ENCODE assay signal across 8 mouse cellular contexts in genomic region chr8:79294610-79295275, GRCm38 (mm10). TPM values are rescaled to one million over a fixed set of nuclear protein-coding genes. Genes with fewer than 3 reads are reported as not detected.
DNase-seq lines count a peak whose midpoint lies in the region; ATAC-seq lines count a peak whose summit lies in the region.

TSS of gene Mmaa (minus strand) at chr8:79294937.

- H3K27ac ChIP-seq in heart, embryonic 14.5 days (replicated peaks in 1 of 2; ENCODE audit: control insufficient read depth in 1 of 2, insufficient read depth in 1 of 2, low read depth in 2 of 2, low read length in 2 of 2) = peak within 1 kb of the TSS; percentile 97 to 98
- H3K27ac ChIP-seq in liver, embryonic 13.5 days = peak within 1 kb of the TSS; percentile 84
- peak within 1 kb of the TSS; percentile 98 for H3K27ac ChIP-seq in stomach, embryonic 16.5 days (ENCODE audit: low read length)

- H3K4me1 ChIP-seq in heart, embryonic 14.5 days (ENCODE audit: control insufficient read depth in 2 of 2, insufficient read depth in 2 of 2, low read length in 2 of 2) = peaks cover 4 to 24% of the 10 kb centered on the region in 2 experiments
- H3K4me1 ChIP-seq in liver, embryonic 13.5 days (replicated peaks) = peaks cover 26% of the 10 kb centered on the region
- peaks cover 14% of the 10 kb centered on the region for H3K4me1 ChIP-seq in stomach, embryonic 16.5 days (ENCODE audit: control insufficient read depth, insufficient read depth, low read length)

- 1% methylated on average over 71 of the region's 74 CpGs for WGBS in heart, embryonic 14.5 days
- under 1% methylated on average over 68 of the region's 74 CpGs for WGBS in liver, embryonic 13.5 days (ENCODE audit: insufficient replicate concordance)
- WGBS in stomach, embryonic 16.5 days = under 1% methylated on average over 67 of the region's 74 CpGs

- H3K9ac ChIP-seq in heart, embryonic 14.5 days (ENCODE audit: low read length) = peak within 1 kb of the TSS; percentile 91
- peak within 1 kb of the TSS; percentile 79 for H3K9ac ChIP-seq in liver, embryonic 13.5 days
- H3K9ac ChIP-seq in stomach, embryonic 16.5 days (ENCODE audit: low read length) = peak within 1 kb of the TSS; percentile 84

- H3K27me3 ChIP-seq in heart, embryonic 14.5 days (ENCODE audit: control insufficient read depth, insufficient read depth, low read length) = no peaks in the 10 kb centered on the region
- H3K27me3 ChIP-seq in liver, embryonic 13.5 days = no peaks in the 10 kb centered on the region
- no peaks in the 10 kb centered on the region for H3K27me3 ChIP-seq in stomach, embryonic 16.5 days (ENCODE audit: control insufficient read depth, insufficient read depth, low read length)

- peak; percentile 99 for DNase-seq in CD4-positive helper T cell, adult 2 months (ENCODE audit: low read depth, low spot score)
- peak; percentile 89 for DNase-seq in brain, embryonic 18.5 days (ENCODE audit: low read depth, low spot score)
- DNase-seq in kidney, postnatal 14 days = peak; percentile 99
- DNase-seq in liver, embryonic 13.5 days = peak; percentile 94
- DNase-seq in neural tube, embryonic 10.5 days (ENCODE audit: extremely low spot score, low spot score) = peak; percentile 98

- no peaks in the 10 kb centered on the region for H3K9me3 ChIP-seq in heart, embryonic 14.5 days (ENCODE audit: control insufficient read depth, low read length)
- H3K9me3 ChIP-seq in liver, embryonic 13.5 days (replicated peaks) = no peaks in the 10 kb centered on the region
- no peaks in the 10 kb centered on the region for H3K9me3 ChIP-seq in stomach, embryonic 16.5 days (replicated peaks; ENCODE audit: control insufficient read depth, low read length)

- peak within 1 kb of the TSS; percentile 81 for H3K4me2 ChIP-seq in heart, embryonic 14.5 days (ENCODE audit: low read length)
- H3K4me2 ChIP-seq in liver, embryonic 13.5 days = peak within 1 kb of the TSS; percentile 92
- peak within 1 kb of the TSS; percentile 69 for H3K4me2 ChIP-seq in stomach, embryonic 16.5 days (ENCODE audit: low read depth, low read length)

- peak within 1 kb of the TSS; percentile 65 to 85 for H3K4me3 ChIP-seq in heart, embryonic 14.5 days (ENCODE audit: control insufficient read depth in 1 of 2, insufficient read depth in 1 of 2, low read depth in 1 of 2, low read length in 2 of 2)
- H3K4me3 ChIP-seq in liver, embryonic 13.5 days (replicated peaks) = peak within 1 kb of the TSS; percentile 68
- H3K4me3 ChIP-seq in stomach, embryonic 16.5 days (replicated peaks; ENCODE audit: low read length) = peak within 1 kb of the TSS; percentile 69

- peak; percentile 98 for ATAC-seq in erythroid progenitor cell, adult 5-6 weeks (replicated peaks; ENCODE audit: low FRiP score, poor library complexity, severe bottlenecking)
- ATAC-seq in heart, embryonic 14.5 days (ENCODE audit: insufficient number of reproducible peaks, insufficient read depth, low FRiP score, low read depth) = peak; percentile 97
- ATAC-seq in liver, embryonic 13.5 days (ENCODE audit: low read depth) = peak; percentile 99
- peak; percentile 98 for ATAC-seq in stomach, embryonic 16.5 days (ENCODE audit: insufficient read depth, low FRiP score)

- no peaks in the 10 kb centered on the region for H3K36me3 ChIP-seq in heart, embryonic 14.5 days (ENCODE audit: control insufficient read depth, insufficient read depth, low read length)
- no peaks in the 10 kb centered on the region for H3K36me3 ChIP-seq in liver, embryonic 13.5 days
- no peaks in the 10 kb centered on the region for H3K36me3 ChIP-seq in stomach, embryonic 16.5 days (ENCODE audit: control insufficient read depth, insufficient read depth, low read length)

RNA-seq across cellular contexts. Expression of gene Mmaa, which starts in this region (rescaled TPM):
- total RNA-seq in erythroid progenitor cell, adult 5-6 weeks (2015; ENCODE audit: low replicate concordance) = 1.7 and 4.7 TPM in 2 replicates
- 0.98 and 4.2 TPM in 2 replicates for total RNA-seq in erythroid progenitor cell, adult 5-6 weeks (2017; ENCODE audit: low replicate concordance)
- polyA plus RNA-seq in heart, embryonic 14.5 days (2014; fragmentation: Nextera tagmentation; extraction: Ambion mirVana) = 13.6 and 15.0 TPM in 2 replicates
- polyA plus RNA-seq in liver, embryonic 13.5 days (2015; fragmentation: Nextera tagmentation; extraction: Ambion mirVana) = 5.2 and 5.8 TPM in 2 replicates
- 13.2 and 14.4 TPM in 2 replicates for polyA plus RNA-seq in stomach, embryonic 16.5 days (2015; fragmentation: Nextera tagmentation; extraction: Ambion mirVana)

Comparison
In these comparisons a context has a peak if more than half of its experiments do, and no peak if none do; other contexts are left out.
1. Peak in every context shown above with its lines: DNase-seq, ATAC-seq, H3K4me3 ChIP-seq and H3K27ac ChIP-seq.